Mouse (Mus musculus) neutrophil, adult 65 days (primary cell): ENCODE measurements around the gene Kif2a. TPM values are rescaled to one million over a fixed set of nuclear protein-coding genes. Genes with fewer than 3 reads are reported as not detected.

Source experiments
- total RNA-seq: library from RNA; stranded (reverse); gene quantifications from 2 replicates; pipeline ENCODE4 v1.2.4, GENCODE M21; 2023

Kif2a gene
- 67.7 and 84.2 TPM in 2 replicates for total RNA-seq

GRCm38 (mm10) chr13:107021461-107022265 lies at the start of gene Kif2a:
Kif2a (minus strand) TSS chr13:107022126.

GRCm38 (mm10) chr13:106946594-106947540 lies 75.1 kb downstream of the Kif2a start, which contains the start of gene Dimt1:
Dimt1 (plus strand) TSS chr13:106947127.

GRCm38 (mm10) chr13:106936256-106937137 lies 85.4 kb downstream of the Kif2a start, which contains the start of gene Ipo11:
Ipo11 (minus strand) TSS chr13:106936958.

Other genes with a start within 250 kb of the Kif2a start
- 8.7 and 11.0 TPM in 2 replicates for gene Ipo11, start 85.2 kb downstream of the Kif2a start, total RNA-seq
- 7.1 and 9.6 TPM in 2 replicates for gene Dimt1, start 75.0 kb downstream of the Kif2a start, total RNA-seq